21 mouse cellular contexts compared by ENCODE assay signal in genomic region chr5:23978516-23978915, GRCm38 (mm10). TPM values are rescaled to one million over a fixed set of nuclear protein-coding genes. Genes with fewer than 3 reads are reported as not detected.
DNase-seq lines count a peak whose midpoint lies in the region; ATAC-seq and TF ChIP-seq lines count a peak whose summit lies in the region.
"Had no signal": no experiment of that assay in that cellular context is flagged by ENCODE, and none has a peak within 500 bp of the region (broad histone marks: within the 10 kb centered on the region; RNA-seq: fewer than 3 reads in every experiment).

No protein-coding gene starts in this region.

- H3K36me3 ChIP-seq in liver, embryonic 13.5 days, result peaks cover 76% of the 10 kb centered on the region
- peaks cover 59% of the 10 kb centered on the region for H3K36me3 ChIP-seq in heart, embryonic 12.5 days

- TF ChIP-seq POLR2A in cerebellum, adult 2 months (IDR thresholded peaks at IDR 0.05; ENCODE audit: borderline replicate concordance, insufficient read depth, low read length), result no peak

- no peaks in the 10 kb centered on the region for H3K9me3 ChIP-seq in liver, embryonic 13.5 days (replicated peaks)
- no peaks in the 10 kb centered on the region for H3K9me3 ChIP-seq in heart, embryonic 12.5 days (replicated peaks)
- H3K9me3 ChIP-seq: embryonic facial prominence, embryonic 10.5 days; forebrain, embryonic 13.5 days; G1E; hindbrain, embryonic 10.5 days had no signal

- H3K9ac ChIP-seq in liver, embryonic 13.5 days, result no peak overlapping the region
- no peak overlapping the region for H3K9ac ChIP-seq in heart, embryonic 12.5 days
- H3K9ac ChIP-seq: forebrain, embryonic 13.5 days; hindbrain, embryonic 14.5 days had no signal

- H3K4me3 ChIP-seq in liver, embryonic 13.5 days (replicated peaks), result no peak overlapping the region
- H3K4me3 ChIP-seq in cerebellum, adult 2 months (replicated peaks; ENCODE audit: insufficient read depth, low read depth, low read length), result no peak overlapping the region
- H3K4me3 ChIP-seq in heart, embryonic 12.5 days, result no peak overlapping the region
- H3K4me3 ChIP-seq: embryonic facial prominence, embryonic 10.5 days; forebrain, embryonic 13.5 days; heart, adult 2 months; hindbrain, embryonic 10.5 days had no signal

- no peaks in the 10 kb centered on the region for H3K27me3 ChIP-seq in liver, embryonic 13.5 days
- H3K27me3 ChIP-seq in cerebellum, adult 2 months (ENCODE audit: control insufficient read depth, insufficient read depth, low read length), result no peaks in the 10 kb centered on the region
- no peaks in the 10 kb centered on the region for H3K27me3 ChIP-seq in heart, embryonic 12.5 days (replicated peaks)
- H3K27me3 ChIP-seq: forebrain, embryonic 13.5 days had no signal

- peak overlapping the region; percentile 41; the same call in 1 of the 2 replicates for H3K27ac ChIP-seq in liver, embryonic 13.5 days
- H3K27ac ChIP-seq in cerebellum, adult 2 months (ENCODE audit: insufficient read depth, low read length), result no peak overlapping the region
- H3K27ac ChIP-seq in heart, embryonic 12.5 days (ENCODE audit: poor library complexity, severe bottlenecking), result no peak overlapping the region
- H3K27ac ChIP-seq: embryonic facial prominence, embryonic 10.5 days; forebrain, embryonic 13.5 days; heart, adult 2 months; hindbrain, embryonic 10.5 days; hindbrain, embryonic 14.5 days had no signal

- TF ChIP-seq CTCF in cerebellum, adult 2 months (IDR thresholded peaks at IDR 0.05; ENCODE audit: borderline replicate concordance, insufficient read depth, low read depth, low read length), result no peak

- 80% methylated on average over 14 of the region's 14 CpGs for WGBS in liver, embryonic 13.5 days (ENCODE audit: insufficient replicate concordance)
- WGBS in cerebellum, adult 2 months, result 92% methylated on average over 14 of the region's 14 CpGs
- WGBS in heart, embryonic 12.5 days, result 87% methylated on average over 14 of the region's 14 CpGs

- no peak for ATAC-seq in liver, embryonic 13.5 days (ENCODE audit: low read depth)
- peak; percentile 65 for ATAC-seq in megakaryocyte progenitor cell, adult 5-6 weeks (replicated peaks; ENCODE audit: poor library complexity)
- ATAC-seq in heart, embryonic 12.5 days (ENCODE audit: insufficient number of reproducible peaks, low FRiP score), result no peak
- ATAC-seq: CD4-positive, CD25-positive, alpha-beta regulatory T cell, adult 4 months; forebrain, embryonic 13.5 days had no signal

- H3K4me2 ChIP-seq in liver, embryonic 13.5 days, result no peak overlapping the region
- H3K4me2 ChIP-seq in heart, embryonic 12.5 days, result no peak overlapping the region
- H3K4me2 ChIP-seq: forebrain, embryonic 13.5 days; heart, embryonic 11.5 days; hindbrain, embryonic 14.5 days had no signal

- no peaks in the 10 kb centered on the region for H3K4me1 ChIP-seq in liver, embryonic 13.5 days (replicated peaks)
- no peaks in the 10 kb centered on the region for H3K4me1 ChIP-seq in cerebellum, adult 2 months (ENCODE audit: control insufficient read depth, insufficient read depth, low read length)
- H3K4me1 ChIP-seq in heart, embryonic 12.5 days (replicated peaks), result no peaks in the 10 kb centered on the region
- H3K4me1 ChIP-seq: embryonic facial prominence, embryonic 10.5 days; forebrain, embryonic 13.5 days; hindbrain, embryonic 10.5 days had no signal

- no peak for DNase-seq in liver, embryonic 13.5 days
- DNase-seq in liver, result no peak
- DNase-seq in kidney, adult 8-10 months, result peak; percentile 21 to 38
- peak; percentile 23 for DNase-seq in kidney, postnatal 10 days
- DNase-seq in layer of hippocampus, postnatal 25 days (ENCODE audit: extremely low spot score in 1 of 2, low spot score in 1 of 2), result no peak
- DNase-seq in cerebellum, adult 2 months, result no peak
- DNase-seq: adrenal gland, postnatal 10 days; B cell, adult 2 months; cerebellum, adult 18-20 months; cerebellum, postnatal 10 days; gastrocnemius, postnatal 10 days; heart, adult 2 months had no signal

RNA-seq across cellular contexts. Expression of gene Fam126a, which starts 52.0 kb away (rescaled TPM):
- polyA plus RNA-seq in liver, embryonic 13.5 days (2015; fragmentation: Nextera tagmentation; extraction: Ambion mirVana), result 62.7 and 70.9 TPM in 2 replicates
- total RNA-seq in megakaryocyte progenitor cell, adult 5-6 weeks (2015), result 14.0 and 16.8 TPM in 2 replicates
- total RNA-seq in megakaryocyte progenitor cell, adult 5-6 weeks (2017), result 12.3 and 19.0 TPM in 2 replicates
- 10 to 100 TPM; 24.8 to 25.1 TPM for total RNA-seq in layer of hippocampus, postnatal 25 days (2021)
- polyA plus RNA-seq in cerebellum, adult 2 months (2012; rRNA removed), result 5.2 and 5.6 TPM in 2 replicates
- 51.5 and 51.7 TPM in 2 replicates for polyA plus RNA-seq in heart, embryonic 12.5 days (2016; fragmentation: Nextera tagmentation; extraction: Ambion mirVana)

Comparison
In these comparisons a context has a peak if more than half of its experiments do, and no peak if none do; other contexts are left out.
1. DNase-seq: peak in kidney, adult 8-10 months (2 of 2) and kidney, postnatal 10 days (single experiment); none in liver, embryonic 13.5 days (single experiment), liver (single experiment), layer of hippocampus, postnatal 25 days (0 of 2) and cerebellum, adult 2 months (0 of 2).